Mouse (Mus musculus) adipocyte (in vitro differentiated cells): ENCODE measurements around the gene Lbh.

ENCODE experiments used
- DNase-seq: peaks from one replicate; pipeline ENCODE4 v3.0.0-alpha.2; 2016; ENCODE audit warnings: low spot score

The Lbh gene

DNA sequence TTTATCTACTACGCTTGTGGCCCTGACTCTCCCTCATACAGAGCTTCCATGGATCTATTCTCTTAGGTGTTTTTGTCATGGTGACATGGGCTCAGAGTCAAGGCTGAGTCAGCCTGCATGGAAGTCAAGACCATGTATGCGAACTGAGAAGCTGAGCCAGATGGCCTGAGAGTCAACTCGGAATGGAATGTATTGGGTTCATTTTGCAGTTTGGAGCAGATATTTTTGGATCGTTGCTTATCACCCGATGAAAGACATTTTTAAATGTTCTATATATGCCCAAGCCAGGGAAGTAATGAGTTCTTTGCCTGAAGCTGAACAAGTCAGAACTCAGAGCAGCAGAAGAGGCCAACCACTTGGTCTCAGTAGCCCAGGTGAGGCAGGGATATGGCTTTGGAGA is 54.9 kb downstream of the Lbh start:
- DNase-seq = no peak

DNA sequence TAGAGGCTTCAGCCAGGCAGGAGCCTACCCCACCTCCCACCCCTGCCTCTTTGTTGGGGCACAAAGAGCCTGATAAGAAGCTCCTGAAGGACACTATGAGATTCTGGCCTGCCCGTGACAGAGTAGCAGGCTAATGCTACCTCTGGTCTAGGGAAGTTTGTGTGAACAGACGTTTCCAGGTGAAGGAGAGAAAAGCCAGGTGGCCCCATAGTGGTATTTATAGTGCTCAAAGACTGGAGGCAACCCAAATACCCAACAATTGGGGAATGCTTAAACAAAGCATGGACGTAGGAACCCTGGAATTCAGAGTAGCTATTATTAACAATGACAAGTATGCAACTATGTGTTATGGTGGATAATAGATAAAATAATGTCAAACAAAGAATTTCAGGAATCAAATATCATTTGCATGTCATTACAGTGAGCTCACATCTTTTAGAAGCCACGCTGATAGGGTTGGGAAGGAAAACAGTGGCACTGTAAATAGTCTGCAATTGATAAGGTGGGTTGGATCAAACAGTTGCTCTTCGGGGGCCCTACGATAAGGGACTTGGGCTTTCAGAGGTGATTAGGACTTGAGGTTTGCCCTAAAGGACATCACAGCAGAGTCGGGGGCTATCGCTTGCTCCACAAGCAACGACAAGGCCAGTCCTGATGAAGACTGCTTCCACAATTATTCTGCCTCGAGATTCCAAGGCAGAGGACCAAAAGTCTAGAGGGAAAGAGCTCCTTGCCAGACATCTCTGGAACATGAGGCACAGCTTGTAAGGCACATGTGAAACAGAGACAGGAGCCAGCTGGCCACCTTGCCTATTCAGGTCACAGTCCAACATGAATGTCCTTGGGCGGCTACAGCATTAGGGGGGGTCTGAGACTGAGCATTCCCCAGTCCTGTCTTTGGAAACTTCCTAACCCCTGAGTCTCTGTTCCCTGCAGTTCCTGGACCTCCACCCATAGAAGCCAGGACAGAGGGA is 58.4 kb downstream of the Lbh start:
- DNase-seq = peak; percentile 53

GRCm38 (mm10) chr17:72977616-72978015 is 59.5 kb downstream of the Lbh start:
- DNase-seq = no peak

GRCm38 (mm10) chr17:72982156-72982555 is 64.1 kb downstream of the Lbh start:
- DNase-seq = no peak

- peak; percentile 34 for DNase-seq
These were observed 65.4 kb downstream of the Lbh start for GRCm38 (mm10) chr17:72983471-72983870.

DNA sequence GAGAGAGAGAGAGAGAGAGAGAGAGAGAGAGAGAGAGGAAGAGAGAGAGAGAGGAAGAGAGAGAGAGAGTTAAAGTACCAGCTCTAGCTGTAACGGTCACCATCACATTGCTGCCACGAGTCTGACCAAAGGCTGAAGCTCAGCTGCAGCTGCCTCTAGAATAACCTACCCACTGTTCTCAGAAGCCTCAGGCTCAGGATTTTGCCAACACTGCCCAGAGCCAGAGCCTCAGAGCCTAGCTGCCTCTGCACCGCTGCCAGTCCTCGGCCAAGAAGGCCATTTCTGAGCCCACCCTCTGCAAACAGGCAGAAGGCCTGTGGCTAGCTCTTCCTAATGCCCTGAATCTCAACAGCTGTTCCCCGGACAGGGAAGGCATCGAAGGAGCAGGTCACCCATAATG is 70.9 kb downstream of the Lbh start:
- no peak for DNase-seq
